Mouse (Mus musculus) CH12.LX (cell line): Measurements from ENCODE around the gene Atp5f1.
A peak's percentile ranks its signal among the peaks of the same experiment; 100 is the strongest.

Experiments used
- BHLHE40 ChIP-seq: IDR thresholded peaks from 2 replicates; pipeline ENCODE4 v1.6.1; 2011; ENCODE audit warnings: mild to moderate bottlenecking, low read depth, low read length, improper control_type of control experiment
- CHD1 ChIP-seq: IDR thresholded peaks from 2 replicates; pipeline ENCODE4 v1.6.1; 2012; ENCODE audit warnings: low read depth, low read length, improper control_type of control experiment, inconsistent platforms
- CTCF ChIP-seq, 2 experiments: IDR thresholded peaks in 1 of 2; conservative IDR thresholded peaks in 1 of 2; 2 replicates each; pipeline ENCODE4 v1.5.1; 2011 to 2012; ENCODE audit warnings: low read depth in 2 of 2, low read length in 2 of 2, improper control_type of control experiment in 1 of 2, inconsistent platforms in 1 of 2, mild to moderate bottlenecking in 1 of 2, moderate library complexity in 1 of 2
- EP300 ChIP-seq: IDR thresholded peaks from 2 replicates; pipeline ENCODE4 v1.6.1; 2011; ENCODE audit warnings: low read length, improper control_type of control experiment
- ETS1 ChIP-seq: conservative IDR thresholded peaks from 2 replicates; pipeline ENCODE4 v1.6.1; 2012; ENCODE audit warnings: low read depth, mild to moderate bottlenecking, inconsistent platforms, low read length, improper control_type of control experiment, moderate library complexity
- GABPA ChIP-seq: IDR thresholded peaks from 2 replicates; pipeline ENCODE4 v1.6.1; 2012; ENCODE audit warnings: low read depth, low read length, improper control_type of control experiment, inconsistent platforms; ENCODE audit not compliant: insufficient replicate concordance
- HCFC1 ChIP-seq: IDR thresholded peaks from 2 replicates; pipeline ENCODE4 v1.6.1; 2012; ENCODE audit warnings: low read depth, mild to moderate bottlenecking, inconsistent platforms, low read length, improper control_type of control experiment
- JUN ChIP-seq: IDR thresholded peaks from 2 replicates; pipeline ENCODE4 v1.6.1; 2011; ENCODE audit warnings: low read depth, mild to moderate bottlenecking, low read length, improper control_type of control experiment, moderate library complexity; ENCODE audit not compliant: insufficient read depth
- MAFK ChIP-seq: IDR thresholded peaks from 2 replicates; pipeline ENCODE4 v1.6.1; 2011; ENCODE audit warnings: low read length, improper control_type of control experiment; ENCODE audit not compliant: insufficient replicate concordance
- MAX ChIP-seq: IDR thresholded peaks from 2 replicates; pipeline ENCODE4 v1.6.1; 2011; ENCODE audit warnings: low read length, improper control_type of control experiment
- RCOR1 ChIP-seq: conservative IDR thresholded peaks from 2 replicates; pipeline ENCODE4 v1.6.1; 2012; ENCODE audit warnings: low read depth, mild to moderate bottlenecking, inconsistent platforms, low read length, improper control_type of control experiment
- UBTF ChIP-seq: IDR thresholded peaks from 2 replicates; pipeline ENCODE4 v1.6.1; 2012; ENCODE audit warnings: low read depth, mild to moderate bottlenecking, inconsistent platforms, low read length, improper control_type of control experiment, moderate library complexity
- ZNF384 ChIP-seq: IDR thresholded peaks from 2 replicates; pipeline ENCODE4 v1.6.1; 2012; ENCODE audit warnings: low read depth, low read length, improper control_type of control experiment, inconsistent platforms

GRCm38 (mm10) chr3:105900716-105901115 is 59.2 kb downstream of the Atp5f1 start:
- TF ChIP-seq CTCF (conservative IDR thresholded peaks at IDR 0.05 in 1 of 2, IDR thresholded peaks at IDR 0.05 in 1 of 2; ENCODE audit: low read depth in 2 of 2, low read length in 2 of 2) = no peak
- TF ChIP-seq BHLHE40 = no peak
- TF ChIP-seq MAFK = no peak
- no peak for TF ChIP-seq HCFC1
- TF ChIP-seq MAX = peak; percentile 93
- TF ChIP-seq EP300 = peak; percentile 69
- no peak for TF ChIP-seq ZNF384
- TF ChIP-seq GABPA = no peak
- no peak for TF ChIP-seq CHD1
- TF ChIP-seq UBTF = no peak
- TF ChIP-seq ETS1 = peak; percentile 31; the same call in 1 of the 2 replicates
- no peak for TF ChIP-seq JUN
- no peak for TF ChIP-seq RCOR1
